Mouse (Mus musculus): ENCODE results near the gene Syn3.

Gene Syn3

DNA sequence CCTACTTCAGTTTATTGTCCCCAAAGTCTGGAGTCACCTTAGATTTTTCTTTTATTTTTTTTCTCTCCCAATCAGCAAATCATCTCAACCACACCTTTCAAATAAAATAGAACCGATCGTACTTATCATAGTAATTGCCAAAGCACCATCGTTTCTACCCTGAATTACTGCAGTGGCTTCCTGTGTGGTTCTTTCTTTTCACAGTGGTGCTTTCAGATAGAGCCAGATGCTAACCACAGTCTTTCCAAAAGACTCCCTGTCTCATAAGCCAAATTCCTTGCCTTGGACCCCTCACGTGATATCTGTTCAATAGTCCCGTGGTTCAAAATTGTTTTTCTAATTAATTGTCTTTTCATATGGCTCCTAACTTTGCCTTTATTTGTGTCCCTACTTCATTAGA, 221.4 kb downstream of the Syn3 start:
- DNase-seq (ENCODE audit: low spot score), result no peak

GRCm38 (mm10) chr10:86275585-86275984, 223.1 kb downstream of the Syn3 start:
- DNase-seq (ENCODE audit: low spot score), result no peak

- DNase-seq (ENCODE audit: low spot score), result no peak
Measured at GRCm38 (mm10) chr10:86273410-86274191, 225.1 kb downstream of the Syn3 start.

GRCm38 (mm10) chr10:86272826-86273225, 225.9 kb downstream of the Syn3 start:
- no peak for DNase-seq (ENCODE audit: low spot score)

DNA sequence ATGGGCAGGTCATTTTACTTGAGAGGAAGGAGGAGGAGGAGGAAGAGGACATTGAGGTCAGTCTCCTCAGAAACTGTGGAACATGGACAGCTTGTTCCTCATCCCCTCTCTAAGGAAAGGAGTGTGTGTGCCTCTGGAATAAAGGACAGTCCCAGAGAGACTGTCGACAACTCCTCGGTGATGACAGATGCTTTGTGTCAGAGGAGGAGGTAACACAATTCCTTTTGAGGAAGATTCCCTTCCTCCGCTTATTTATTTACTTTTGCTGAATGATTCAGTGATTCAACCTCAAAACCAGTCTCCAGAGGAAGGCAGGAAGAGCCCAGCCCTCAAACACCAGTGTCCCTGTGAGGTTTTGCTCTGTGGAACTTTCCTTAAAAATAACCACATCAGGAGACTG, 228.4 kb downstream of the Syn3 start:
- DNase-seq (ENCODE audit: low spot score), result no peak

DNA sequence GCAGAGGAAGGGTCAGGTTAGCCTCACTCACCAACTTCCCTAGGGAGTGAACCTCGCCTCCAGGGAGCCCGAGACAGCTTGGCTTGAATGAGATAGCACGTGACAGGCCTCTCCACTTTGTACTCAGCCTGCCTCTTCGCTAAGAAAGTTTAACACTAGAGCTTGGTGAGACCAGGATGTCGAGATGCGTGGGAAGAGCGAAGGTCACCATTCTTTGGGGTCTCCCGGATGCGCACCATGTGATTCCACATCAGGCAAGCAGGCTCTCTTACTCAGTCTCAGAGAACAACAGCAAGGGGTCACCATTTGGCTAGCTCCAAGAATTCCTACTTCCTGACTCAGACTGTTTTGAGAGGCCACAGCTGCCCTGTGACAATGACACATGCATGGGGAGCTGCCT, 234.1 kb downstream of the Syn3 start:
- no peak for DNase-seq (ENCODE audit: low spot score)

DNA sequence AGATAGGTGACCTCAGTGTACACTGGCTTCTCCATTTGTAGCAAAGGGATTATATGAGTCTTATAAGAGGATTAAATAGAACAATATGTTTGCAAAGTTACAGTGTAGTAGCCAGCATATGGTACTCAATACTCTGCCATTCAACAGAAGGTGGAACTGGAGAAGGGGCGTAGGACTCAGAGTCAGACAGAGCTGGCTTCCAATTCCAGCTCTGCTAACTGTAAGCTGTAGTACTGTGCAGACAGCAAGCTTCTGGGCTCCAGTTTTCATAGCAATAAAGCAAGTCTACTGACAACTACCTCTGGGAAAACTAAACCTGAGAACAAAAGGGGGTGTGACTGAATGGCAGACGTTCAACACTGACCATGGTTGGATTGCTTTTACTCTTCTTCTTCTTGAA, 237.0 kb downstream of the Syn3 start:
- DNase-seq (ENCODE audit: low spot score), result no peak

GRCm38 (mm10) chr10:86258992-86259391, 239.7 kb downstream of the Syn3 start:
- DNase-seq (ENCODE audit: low spot score), result no peak

DNA sequence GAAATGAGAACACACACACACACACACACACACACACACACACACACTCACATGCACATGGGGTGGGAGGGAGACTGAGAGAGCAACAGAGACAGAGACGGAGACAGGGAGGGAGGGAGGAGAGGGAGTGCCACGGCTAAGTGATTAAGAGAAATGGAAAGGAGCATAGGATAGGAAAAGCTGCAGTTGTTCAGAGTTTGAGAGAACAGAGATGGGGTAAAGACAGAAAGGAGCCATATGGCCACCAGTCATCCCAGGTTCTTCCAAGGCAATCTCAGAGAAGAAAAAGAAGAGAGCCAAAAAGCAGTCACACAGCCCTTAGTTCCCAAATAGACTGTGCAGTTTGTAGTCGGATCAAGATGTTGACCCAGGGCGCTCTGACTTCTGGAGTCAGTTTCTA, 240.7 kb downstream of the Syn3 start:
- no peak for DNase-seq (ENCODE audit: low spot score)

DNA sequence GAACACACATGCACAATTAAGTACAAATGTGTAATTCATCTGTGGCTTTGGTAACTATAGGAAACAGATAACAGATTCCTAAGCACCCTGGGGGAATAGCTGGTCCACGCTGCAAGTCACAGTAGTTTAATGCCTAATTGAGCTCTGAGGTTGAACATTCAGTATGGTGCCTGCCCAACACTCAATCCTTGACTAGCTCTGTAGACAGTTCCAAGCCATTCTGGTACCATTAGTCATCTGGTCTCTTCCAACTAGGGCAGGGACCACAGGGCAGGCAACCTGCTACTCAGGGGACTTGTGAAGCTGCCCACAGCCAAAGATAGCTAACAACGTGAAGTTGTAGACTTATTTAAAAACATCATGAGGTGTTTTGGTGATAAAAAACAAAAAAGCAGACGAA, 241.7 kb downstream of the Syn3 start:
- DNase-seq (ENCODE audit: low spot score), result no peak

DNA sequence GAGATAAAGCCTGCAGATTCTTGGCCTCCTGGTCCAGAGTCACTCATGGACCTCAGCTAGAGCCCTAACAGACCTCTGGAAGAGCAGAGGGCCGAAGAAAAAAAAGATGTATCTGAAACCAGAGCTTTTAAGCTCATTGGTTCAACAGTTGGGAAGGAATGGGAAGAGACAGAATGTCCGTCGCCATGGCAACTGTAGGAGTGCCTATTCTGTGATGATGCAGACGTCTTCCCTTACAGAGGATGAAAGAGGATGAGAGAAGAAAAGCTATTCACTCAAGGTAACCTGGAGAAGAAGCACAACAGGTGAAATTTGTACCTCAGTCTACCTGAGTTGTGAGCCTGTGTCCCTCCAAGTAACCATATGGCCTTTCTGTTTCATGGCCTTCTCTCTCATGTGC, 242.5 kb downstream of the Syn3 start:
- no peak for DNase-seq (ENCODE audit: low spot score)

- no peak for DNase-seq (ENCODE audit: low spot score)
Measured at GRCm38 (mm10) chr10:86250149-86250922, 248.4 kb downstream of the Syn3 start.

DNA sequence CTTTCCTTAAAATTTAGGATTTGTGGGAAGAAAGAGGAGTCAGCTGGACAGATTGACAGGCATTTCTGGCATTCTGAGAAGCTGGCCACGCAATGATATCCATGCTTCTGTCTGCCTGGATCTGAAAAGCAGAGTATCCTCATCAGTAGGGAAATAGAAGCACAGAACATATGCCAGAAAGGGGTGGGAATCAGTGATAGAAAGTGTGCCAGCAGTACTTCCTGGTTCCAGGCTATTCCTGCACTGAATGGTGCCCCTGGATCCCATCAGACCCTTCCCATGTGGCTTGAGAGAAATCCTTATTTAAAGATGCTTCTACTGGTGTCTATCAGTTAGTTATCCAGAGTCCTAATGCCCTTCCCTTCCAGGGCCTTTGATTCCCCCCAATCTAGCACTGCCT, 249.4 kb downstream of the Syn3 start:
- no peak for DNase-seq (ENCODE audit: low spot score)

GRCm38 (mm10) chr10:86248807-86249206, 249.9 kb downstream of the Syn3 start:
- DNase-seq (ENCODE audit: low spot score), result no peak

GRCm38 (mm10) chr10:86248131-86248740, 250.5 kb downstream of the Syn3 start:
- no peak for DNase-seq (ENCODE audit: low spot score)

DNA sequence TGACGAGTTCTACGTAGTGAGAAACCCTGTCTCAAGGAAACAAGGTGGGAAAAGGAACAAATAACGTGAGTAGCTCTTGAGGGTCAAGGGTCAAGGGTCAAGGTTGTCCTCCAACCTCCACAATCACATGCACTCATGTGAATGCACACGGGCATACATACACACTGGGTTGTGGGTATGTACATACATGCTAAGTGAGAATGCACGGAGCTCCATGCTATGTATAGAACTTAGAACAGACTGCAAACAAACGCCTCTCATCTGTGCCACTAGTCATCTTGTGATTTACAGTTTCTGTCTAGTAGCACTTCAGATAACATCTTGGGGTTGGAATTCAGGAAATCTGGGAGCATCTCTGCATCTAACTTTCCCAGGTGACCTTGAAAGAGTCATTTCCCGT, 253.3 kb downstream of the Syn3 start:
- no peak for DNase-seq (ENCODE audit: low spot score)

GRCm38 (mm10) chr10:86243525-86243924, 255.2 kb downstream of the Syn3 start:
- DNase-seq (ENCODE audit: low spot score), result no peak

GRCm38 (mm10) chr10:86242721-86243120, 256.0 kb downstream of the Syn3 start:
- DNase-seq (ENCODE audit: low spot score), result no peak

- DNase-seq (ENCODE audit: low spot score), result no peak
Measured at GRCm38 (mm10) chr10:86230006-86230405, 268.7 kb downstream of the Syn3 start.

DNA sequence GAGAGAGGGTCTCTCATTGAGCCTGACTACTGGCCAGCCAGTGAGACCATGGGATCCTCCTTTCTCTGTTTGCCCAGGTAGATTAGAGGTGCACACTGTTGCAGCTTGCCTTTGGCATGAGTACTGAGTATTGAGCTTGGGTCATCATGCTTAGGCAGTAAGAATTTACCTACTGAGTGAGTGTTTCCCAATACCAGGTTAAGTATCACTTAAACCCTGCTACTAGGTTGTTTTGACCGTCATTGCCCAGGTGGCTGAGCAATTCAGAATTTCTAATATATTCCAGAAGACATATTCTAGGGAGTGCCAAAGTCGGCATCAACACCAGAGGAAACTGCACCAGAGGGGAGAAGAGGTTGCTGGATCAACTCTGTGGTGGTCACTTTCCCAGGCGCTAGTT, 273.2 kb downstream of the Syn3 start:
- no peak for DNase-seq (ENCODE audit: low spot score)

GRCm38 (mm10) chr10:86218984-86219383, 279.7 kb downstream of the Syn3 start:
- no peak for DNase-seq (ENCODE audit: low spot score)

DNA sequence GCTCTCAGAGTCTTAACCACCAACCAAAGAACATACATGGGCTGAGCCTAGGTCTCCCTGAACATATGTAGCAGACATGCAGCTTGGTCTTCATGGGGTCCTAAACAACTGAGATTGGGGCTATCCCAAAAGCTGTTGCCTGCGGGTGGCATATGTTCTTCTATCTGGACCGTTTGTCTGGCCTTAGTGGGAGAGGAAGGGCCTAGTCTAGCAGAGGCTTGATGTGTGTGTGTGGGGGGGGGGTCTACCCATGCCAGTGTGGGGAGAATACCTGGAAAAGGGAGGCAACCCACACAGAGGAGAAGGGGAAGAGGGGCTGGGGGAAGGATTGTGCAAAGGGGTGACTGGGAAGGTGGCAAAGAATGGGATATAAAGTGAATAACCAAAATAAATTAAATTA, 281.9 kb downstream of the Syn3 start:
- DNase-seq (ENCODE audit: low spot score), result no peak

GRCm38 (mm10) chr10:86212062-86212461, 286.6 kb downstream of the Syn3 start:
- no peak for DNase-seq (ENCODE audit: low spot score)
